Mouse (Mus musculus) heart, adult 11 months (tissue): ENCODE measurements around the gene Myl9.

Source experiments
- DNase-seq: peaks from one replicate; pipeline ENCODE4 v3.0.0; 2022

Gene Myl9

DNA sequence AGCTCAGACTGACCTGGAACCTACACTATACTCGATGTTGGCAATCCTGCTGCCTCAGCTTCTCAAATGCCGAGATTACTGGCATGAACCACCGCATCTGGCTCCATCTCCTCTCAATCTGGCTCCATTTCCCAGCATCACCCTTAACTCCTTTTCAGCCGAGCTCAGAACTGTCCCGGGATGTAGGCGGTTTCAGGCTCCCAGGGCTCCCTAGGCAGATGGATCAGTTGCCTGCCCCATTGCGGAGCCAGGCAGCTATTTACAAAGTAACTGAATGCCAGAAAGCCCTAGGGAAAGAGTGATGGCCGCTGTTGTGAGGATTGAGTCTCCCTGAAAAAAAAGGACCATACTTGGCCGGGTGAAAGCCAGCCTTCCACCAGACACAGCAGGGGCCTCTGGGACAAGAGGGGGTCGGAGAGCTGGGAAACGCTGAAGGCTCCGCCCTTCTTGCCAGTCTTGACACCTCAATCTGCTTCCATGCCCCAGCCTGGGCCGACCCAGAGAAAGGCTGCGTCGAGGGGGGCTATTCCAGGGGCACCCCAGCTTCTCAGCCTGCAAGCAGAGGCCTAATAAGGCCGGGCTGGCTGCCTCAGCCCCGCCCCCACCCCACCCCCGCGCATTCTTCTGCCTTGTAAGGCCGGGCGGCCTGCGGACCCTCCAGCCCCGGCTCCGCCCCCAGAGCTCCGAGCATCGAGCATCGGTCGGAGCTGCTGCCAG lies at the start of gene Myl9:
TSS of gene Myl9 (plus strand) at position 683 of the 717 bp plus-strand sequence.
- peak; percentile 96 for DNase-seq

DNA sequence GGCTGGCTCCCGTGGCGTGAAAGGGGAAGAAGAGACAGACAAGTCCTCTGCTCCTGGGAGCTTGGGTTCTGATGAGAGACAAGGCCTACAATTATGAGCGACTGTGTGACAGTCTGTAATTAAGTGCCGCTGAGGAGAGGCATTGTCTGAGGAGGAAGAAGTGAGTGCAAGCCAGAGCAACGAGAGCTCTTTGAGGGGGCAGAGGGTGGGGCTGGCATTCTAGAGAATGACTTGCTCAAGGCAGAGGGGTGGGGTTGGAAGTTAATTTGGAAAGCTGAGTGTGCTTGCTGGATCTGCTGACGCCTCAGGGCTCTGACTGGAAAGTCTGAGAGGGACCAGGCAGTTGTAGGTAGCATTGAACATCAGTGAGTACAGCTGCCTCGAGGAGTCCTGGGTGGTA lies 48.9 kb upstream of the Myl9 start:
- peak; percentile 95 for DNase-seq

DNA sequence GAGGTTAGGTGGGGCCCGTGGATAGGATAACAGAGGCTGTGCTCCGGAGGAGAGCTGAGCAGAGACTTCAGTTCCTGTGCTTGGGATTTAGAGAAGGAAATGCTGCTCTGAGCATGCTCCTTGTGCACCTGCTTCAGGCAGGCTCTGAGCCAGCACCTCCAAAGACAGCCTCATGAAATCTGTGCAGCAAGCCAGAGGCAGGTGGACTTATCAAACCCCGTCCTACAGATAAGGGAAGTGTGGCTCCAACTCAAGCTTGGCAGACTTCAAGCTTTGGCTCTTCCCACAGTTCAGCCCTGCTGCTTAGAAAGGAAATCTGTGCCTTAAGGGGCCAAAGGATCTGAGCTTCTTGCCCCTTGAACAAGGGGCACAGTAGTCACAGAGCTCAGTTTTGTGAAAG lies 48.3 kb upstream of the Myl9 start:
- peak; percentile 92 for DNase-seq

DNA sequence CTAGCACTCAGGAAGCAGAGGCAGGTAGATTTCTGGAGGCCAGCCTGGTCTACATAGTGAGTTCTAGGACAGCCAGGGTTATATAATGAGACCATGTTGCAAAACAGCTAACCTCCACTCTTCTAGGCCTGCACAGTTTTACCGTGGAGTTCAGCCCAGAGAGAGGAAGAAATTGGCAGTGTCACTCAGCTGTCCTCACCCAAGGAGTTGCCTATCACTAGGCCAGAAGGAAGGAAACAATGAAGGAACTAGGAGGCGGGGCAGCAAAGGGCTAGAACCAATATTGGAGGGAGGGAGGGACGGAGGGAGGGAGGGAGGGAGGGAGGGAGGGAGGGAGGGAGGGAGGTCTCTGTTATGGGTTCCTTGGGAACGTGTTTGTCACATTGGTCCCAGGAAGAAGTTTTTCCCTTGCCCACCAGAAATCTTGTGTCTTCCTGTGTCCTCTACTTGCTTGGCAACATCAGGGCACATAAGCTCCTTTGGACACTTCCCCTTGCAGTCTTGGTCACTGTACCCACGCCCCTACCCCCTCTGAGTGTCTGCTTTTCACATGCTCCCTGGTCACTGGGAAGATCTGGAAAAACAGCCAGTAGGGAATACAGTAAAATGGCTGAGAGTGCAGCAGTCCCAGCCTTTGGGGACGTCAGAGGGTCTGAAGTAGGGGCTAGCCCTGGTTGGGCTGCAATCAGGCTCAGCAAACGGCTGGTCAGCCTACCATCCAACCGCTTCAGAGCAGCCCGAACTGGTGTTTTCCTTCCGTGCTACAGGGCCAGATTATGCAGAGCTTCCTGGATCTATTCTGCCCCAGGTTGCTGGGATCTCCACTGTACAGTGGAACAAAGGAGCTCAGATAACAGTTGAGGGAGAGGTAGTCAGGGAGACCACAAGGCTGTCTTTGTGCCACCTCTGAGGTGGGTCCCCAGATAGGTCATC lies 45.4 kb upstream of the Myl9 start:
- DNase-seq = peak; percentile 96

DNA sequence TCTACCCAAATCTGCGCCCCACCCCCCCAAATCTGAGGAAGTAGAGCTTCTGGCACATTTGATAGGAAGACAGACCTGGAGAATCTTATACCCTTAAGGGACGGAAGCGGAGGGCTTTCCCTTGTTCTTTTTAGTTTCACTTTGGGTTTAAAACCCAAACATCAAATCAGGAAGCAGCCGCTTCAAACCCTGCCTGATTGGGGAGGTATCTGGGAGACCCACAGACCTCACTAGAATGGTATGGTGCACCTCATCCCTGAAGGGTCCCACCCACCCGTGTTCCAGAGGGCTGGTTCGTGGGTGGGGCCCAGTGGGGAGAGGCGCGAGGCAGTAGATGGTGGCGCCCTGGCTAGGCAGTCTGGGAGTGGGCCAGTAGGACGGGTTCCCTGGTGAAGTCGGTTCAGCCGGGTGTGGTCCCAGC lies 44.7 kb upstream of the Myl9 start:
- peak; percentile 97 for DNase-seq

DNA sequence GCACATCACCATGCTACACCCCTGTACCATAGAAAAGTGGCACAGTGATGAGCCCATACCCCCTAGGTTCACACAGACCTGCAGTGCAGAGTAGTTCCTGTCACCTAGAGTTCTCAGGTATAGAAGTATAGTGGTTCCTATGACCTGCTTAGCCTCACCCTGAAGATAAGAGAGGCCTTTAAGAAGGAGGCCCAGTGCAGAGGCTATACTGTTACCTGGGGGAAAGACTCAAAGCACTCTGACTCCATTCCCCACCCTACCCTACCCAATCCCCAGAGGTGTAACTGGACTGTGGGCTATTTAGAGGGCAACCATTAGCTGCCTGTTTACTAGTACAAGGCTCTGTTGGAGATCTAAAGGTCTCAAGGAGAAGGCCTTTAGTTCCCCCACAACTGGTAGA lies 43.6 kb upstream of the Myl9 start:
- peak; percentile 88 for DNase-seq

DNA sequence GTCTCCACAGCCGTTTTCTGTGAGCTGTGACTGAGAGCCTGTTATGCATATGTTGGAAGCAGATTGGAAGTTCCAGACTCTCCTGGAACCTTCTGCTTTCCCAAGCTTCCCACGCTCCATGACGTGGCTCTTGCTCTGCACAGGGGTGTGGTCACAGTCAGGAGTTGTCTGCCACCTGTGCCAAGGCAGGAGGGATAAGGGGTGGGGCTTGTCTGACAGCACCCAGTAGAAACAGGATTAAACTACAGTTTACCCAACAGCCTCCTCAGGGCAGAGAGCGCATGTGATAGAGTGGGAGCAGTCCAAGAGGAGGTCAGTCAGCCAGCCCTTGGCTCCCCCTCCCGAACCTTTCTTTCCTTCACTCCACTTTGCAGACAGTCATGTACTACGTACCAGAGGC lies 43.1 kb upstream of the Myl9 start:
- DNase-seq = peak; percentile 99

DNA sequence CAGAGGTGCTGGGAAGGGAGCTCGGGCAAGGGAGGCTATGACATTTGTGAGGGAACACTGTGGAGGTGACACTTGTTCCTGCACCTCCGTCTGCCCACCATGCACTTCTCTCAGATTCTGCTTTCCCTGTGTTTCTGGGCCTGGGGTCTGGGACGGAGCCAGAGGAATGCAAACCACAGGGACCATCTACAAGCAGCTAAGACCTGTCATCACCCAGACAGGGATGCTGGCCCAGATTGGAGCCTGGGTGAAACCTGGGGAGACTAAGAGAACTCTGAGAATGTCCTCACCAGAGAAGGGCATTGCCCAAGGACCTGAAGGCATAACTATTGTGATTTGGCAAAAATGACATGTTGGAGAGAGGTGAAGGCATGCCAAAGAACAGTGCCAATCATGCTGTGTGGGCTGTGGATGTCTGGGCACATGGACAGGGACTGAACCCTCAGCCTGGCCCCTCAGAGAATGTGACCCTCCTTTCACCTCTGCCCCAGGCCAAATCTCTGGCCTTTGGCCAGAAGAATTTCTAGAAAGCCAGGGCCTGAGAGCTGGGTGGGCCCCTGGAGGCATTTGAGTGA lies 39.4 kb upstream of the Myl9 start:
- no peak for DNase-seq

DNA sequence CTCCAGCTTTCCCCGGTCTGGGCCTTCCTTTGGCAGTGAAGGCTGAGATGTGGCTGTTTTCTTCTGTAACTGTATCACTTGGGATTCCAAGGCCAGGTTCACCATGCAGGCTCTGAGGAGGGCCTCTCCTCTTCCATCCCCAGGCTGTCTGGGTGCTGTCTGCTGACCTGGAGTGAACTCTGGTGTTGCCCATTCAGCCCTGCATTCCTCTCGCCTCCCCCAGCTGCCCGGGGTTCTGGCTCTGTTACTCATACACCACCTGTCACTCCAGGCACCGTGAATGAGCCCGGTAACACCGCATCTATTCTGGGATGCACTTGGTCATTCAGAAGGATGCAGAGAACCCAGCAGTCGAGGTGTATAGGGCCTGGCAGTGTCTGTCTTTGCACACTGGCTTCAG lies 38.4 kb upstream of the Myl9 start:
- peak; percentile 94 for DNase-seq

DNA sequence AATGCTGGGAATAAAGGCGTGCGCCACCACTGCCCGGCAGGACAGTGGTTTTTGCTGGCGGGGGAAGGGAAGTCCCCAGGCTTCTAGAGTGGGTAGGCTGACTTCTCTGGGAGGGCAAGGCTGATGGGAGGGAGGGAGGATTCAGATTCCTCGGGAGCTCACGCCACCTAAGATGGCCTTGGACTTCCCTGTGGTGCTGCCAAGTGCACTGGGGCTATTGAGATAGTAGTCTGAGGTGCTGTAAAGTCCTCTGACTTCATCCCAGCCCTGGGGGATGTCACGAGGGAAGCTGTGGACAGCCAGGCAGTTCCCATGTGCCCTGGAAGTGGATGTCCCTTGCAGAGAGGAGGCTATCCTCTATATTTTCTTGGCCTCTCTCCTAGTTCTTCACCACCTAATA lies 37.2 kb upstream of the Myl9 start:
- peak; percentile 97 for DNase-seq

DNA sequence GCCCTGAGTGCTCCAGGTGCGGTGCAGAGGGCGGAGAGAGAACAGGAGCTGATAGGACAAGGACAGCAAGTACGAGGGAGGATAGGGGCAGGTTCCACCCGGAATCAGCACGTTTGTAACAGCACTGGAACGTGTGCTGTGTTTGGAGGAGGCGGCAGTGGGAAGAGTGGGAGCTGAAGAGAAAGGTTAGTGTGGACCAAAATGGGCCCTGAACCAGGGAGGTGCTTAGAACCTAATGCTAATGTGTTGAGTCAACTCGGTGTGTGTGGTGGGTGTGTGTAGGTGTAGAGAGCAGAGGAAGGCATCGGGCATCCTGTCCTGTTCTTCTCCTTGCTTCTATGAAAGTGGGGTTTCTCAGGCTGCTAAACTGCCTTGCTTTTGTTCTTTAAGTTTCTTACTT lies 34.0 kb upstream of the Myl9 start:
- DNase-seq = no peak

DNA sequence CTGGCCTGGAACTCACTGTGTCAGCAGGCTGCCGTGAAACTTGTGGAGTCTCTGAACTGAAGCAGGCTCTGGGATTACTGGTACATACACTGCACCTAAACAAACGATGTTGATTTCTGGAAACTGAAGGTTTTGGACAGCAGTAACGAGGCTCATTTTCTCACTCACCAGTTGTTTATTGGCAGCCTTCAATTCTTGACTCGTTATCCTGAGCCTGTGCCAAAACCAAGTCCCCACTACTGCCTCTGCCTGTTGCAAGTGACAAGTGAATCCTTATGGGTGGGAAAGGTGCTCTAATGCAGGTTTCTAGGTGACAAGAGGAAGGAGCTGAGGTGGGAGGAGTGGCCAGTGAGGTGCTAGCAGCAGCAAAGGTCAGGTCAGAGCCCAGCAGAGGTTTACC lies 33.2 kb upstream of the Myl9 start:
- DNase-seq = no peak

DNA sequence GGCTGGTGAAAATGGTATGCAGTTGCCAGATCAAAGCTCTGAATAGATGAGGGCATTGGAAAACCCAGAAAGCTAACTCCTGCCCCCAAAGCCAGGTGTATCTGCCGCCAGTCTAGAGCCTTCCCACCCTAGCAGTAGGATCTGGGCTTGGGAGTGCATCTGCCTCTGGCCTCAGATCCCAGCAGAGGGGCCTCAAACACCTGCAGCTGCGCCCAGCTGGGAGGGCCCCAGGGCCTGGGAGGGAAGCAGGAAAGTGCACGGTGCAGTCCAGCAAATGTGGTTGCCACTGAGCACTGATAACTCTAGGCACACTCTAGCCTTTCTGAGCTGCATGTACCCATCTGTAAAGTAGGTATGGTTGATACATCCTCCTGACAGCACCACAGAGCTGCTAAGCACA lies 32.0 kb upstream of the Myl9 start:
- DNase-seq = no peak

DNA sequence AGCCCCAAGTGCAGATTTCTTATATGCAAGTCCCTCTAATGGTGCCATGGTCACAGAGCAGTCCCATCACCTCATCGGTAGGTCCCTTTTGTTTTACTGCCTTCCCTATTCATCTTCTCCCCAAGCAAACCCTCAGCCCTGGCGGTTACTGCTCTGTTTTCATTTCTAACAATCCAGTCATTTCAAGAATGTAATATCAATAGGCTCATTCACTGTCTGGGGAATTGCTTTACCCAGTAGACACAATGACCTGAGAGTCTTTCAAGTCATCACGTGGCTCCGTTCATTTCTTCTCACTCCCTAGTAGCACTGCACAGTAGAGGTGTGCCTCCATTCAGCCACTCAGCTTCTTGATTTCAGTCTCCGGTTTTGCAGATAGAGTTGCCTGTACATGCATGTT lies 30.8 kb upstream of the Myl9 start:
- DNase-seq = no peak

DNA sequence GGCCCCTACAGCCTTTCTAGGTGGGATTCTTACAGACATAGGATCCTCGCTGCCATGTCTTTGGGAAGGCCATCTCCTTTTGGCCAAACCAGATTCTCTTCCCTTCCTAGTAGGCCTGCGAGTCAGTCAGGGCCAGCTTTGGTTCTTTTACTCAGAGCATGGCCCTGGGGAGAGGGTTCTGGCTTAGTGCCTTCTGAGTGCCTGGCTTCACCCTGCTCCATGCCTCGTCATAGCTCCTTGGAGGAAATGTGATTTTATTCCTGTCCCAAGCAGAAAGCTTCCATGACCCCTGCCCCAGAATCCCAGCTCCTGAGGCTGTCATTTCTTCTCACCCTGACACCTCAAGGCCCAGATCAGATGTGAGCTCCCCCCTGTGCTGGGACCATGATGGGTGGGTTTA lies 27.9 kb upstream of the Myl9 start:
- no peak for DNase-seq

DNA sequence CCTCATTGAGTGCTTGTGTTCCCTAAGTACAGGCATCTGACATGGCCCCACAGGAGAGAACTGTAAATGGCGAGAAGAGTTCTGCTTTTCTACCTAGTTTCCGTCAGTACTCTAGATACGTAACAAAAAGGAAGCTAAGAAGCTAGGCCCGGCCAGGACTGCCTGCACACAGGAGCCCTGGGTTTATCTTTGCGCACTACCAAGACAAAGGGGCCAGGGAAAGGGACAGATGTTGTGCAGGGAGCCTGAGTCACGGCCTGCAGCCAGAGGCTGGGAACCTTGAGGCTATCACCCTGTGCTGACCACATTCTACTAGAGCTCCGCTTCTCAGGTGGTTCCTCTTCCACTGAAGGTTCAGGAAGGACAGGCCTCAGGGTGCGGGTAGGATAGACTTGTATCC lies 25.5 kb upstream of the Myl9 start:
- no peak for DNase-seq

DNA sequence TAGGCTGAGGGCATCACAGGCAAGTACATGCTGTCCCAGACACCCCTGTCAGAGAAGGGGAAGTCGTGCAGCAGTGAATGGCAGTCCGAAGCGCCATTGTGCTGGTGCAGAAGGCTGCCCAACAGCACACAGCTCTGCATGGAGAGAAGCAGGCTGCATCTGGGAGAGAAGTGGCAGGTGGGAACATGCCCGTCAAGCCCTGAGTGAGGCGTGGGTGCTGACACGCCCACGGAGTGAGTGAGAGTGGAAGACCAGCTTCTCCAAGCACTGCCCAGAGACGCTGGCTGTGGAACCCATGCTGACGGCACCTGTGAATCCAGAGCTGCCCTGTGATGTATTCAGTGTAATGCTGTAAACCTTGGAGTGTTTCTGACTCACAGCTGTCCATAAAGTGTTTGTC lies 18.3 kb upstream of the Myl9 start:
- no peak for DNase-seq

DNA sequence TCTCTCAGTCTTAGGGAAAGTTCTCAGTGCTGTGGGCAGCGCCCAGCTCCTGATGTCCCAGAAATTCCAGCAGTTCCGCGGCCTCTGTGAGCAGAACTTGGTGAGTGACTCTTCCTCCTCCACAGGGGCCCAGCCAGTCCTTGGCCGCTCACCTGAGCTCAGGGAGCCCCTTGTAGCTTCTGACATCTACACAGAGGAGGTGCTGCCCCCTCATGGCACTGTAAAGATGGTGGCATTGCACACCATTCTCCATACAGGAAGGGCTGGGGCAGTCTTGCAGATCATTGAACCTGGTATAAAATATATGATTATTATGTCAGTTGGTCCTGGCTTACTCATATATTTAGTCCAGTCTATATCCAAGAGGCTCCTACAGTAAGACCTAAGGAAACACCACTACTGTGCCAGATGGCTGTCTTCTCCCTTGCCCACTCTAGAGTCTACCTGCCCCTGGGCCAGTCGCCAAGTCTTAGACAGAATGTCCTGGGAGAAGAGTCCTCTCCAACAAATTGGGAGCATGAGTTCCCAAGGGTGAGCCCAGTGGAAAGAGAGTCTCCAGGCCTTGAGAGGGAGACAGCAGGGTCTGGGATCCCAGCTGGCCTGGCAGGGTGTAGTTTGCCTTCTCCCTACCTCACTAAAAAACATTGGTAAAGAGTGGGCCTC lies 14.2 kb upstream of the Myl9 start:
- no peak for DNase-seq

DNA sequence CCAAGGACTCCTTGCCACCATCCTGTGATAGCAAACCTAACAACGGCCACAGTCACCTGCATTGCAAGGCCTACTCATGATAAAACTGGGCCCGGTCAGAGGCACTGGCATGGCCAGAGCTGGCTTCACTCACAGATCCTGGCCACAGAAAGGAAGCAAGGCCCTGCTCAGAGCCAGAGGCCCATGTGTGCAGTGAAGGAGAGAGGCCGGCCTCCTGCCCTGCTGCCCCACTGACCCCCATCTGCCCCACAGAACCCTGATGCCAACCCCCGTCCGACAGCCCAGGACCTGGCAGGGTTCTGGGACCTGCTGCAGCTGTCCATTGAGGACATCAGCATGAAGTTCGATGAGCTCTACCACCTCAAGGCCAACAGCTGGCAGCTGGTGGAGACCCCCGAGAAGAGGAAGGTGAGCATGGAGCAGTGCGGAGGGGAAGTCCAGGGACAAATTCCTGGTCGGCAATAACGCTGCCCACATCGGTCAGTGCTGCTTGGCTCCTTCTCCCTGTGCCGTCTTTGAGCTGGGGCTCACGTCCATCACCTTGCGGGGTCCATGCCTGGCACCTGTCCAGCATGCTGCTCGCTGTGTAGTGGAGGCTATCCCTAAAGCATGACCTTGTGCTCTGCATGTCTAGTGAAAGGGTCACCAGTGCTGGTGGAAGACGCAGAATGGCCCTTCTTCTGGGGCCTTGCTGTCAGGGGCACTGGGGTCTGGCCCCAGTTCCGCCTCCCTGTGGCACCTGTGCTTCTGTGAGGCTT lies 13.5 kb upstream of the Myl9 start:
- DNase-seq = no peak

DNA sequence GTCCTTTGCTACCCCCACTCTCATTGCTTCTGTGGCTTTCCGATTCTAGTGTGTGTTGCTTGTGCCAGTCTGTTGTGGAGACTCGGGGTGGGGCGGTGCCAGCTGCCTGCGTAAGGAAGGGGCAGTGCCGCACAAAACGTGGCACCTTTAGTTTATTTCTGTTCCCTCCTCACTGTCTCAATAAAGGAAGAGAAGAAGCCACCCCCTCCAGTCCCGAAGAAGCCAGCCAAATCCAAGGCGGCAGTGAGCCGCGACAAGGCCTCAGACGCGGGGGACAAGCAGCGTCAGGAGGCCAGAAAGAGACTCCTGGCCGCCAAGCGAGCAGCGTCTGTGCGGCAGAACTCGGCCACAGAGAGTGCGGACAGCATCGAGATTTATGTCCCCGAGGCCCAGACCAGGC lies 12.7 kb upstream of the Myl9 start:
- no peak for DNase-seq

DNA sequence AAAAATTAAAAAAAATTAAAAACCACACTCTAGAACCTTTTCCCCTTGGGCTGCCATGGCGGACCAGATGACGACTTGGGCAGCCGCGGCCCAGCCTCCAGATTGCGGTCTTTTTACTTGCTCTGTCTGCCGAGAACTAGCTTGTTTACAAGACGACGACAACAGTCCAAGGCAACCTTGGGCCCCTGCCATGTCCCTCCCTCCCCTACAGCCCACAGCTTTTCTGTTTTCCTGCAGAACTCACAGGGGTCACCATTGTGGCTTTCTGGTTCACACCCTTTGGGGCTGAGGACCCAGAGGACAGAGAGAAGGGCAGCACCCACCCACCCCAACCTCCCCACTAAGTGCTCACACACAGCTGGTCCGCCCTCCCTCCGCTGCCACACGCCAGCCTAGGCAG lies 12.1 kb upstream of the Myl9 start:
- peak; percentile 97 for DNase-seq

DNA sequence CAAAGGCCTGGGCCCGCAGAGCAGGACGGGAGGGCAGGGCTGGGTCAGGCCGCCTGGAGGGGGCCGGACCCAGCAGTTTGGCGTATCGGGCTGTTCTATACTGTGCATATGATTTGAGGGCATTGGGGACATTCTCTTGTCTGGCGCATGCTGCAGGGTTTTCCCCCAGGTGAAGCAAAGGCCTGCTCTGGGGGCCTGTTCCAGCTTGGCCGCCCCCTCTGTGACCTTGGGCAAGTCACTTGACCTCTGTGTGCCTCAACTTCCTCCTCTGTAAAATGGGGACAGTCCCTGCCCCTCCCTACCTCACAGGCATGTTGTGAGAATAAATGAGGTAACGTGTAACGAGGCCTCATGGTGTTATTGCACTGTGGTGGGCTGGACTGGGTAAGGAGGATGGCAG lies 11.2 kb upstream of the Myl9 start:
- DNase-seq = no peak

DNA sequence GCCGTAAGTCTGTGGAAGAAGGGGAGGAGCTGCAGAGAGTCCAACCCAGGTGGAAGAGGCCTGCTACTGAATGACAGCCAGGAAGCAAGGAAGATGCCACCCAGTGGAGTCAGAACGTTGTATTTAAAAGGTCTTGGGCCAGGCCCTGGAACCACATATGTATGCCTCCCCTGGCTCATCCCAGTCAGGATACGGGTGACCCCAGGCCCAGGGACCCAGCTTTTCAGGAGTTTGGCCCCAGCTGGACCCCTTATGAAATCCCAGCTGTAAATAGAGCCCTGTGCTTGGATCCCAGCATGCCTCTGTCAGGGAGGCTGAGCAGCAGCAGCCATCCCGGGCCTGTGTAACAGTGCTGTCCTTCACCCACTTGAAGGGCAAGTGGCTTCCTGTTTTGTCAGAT lies 10.5 kb upstream of the Myl9 start:
- DNase-seq = peak; percentile 92
